Mouse (Mus musculus): Measurements from ENCODE around the gene Il6ra.

The Il6ra gene

DNA sequence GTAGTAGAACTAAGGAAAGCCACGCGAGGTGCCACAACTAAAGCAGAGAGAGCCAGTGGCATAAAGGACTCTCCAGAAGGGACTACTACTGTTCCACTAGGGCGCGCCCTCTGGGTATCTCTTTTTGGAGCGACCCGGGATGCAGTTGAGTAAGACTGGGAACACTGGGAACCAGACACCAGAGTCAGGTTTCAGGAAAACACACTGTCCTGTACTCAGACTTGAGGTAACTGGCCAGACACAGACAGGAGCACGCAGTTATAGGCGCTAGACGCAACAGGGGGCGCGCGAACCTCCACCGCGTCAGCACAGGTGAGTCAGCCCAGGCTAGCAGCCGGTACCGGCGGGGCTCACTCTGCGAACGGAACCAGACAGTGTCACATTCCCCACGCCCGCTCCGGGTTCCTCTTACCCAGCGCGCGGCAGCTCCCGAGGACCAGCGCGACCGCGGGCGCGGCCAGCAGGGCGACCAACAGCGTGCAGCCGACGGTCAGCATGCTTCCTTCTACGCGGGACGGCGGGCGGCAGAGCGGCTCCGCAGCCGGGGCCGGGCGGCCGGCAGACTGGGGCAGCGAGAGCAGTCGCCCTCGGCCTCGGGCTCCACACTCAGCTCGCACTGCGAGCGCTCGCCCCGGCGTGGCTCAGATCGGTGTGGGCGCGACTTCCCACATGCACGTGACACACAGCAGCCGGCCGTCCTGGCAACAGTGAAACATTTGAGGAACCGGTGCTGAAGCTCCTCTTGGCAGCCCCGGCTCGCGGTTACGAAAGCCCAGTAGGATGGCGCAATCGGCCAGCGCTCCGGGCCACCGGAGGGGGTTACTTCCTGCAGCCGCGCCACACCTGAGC is at the start of gene Il6ra:
Gene Il6ra (minus strand): TSS at position 654 of the 849 bp plus-strand sequence.
- in situ Hi-C loops (cut with MseI, MboI): no loop called here

DNA sequence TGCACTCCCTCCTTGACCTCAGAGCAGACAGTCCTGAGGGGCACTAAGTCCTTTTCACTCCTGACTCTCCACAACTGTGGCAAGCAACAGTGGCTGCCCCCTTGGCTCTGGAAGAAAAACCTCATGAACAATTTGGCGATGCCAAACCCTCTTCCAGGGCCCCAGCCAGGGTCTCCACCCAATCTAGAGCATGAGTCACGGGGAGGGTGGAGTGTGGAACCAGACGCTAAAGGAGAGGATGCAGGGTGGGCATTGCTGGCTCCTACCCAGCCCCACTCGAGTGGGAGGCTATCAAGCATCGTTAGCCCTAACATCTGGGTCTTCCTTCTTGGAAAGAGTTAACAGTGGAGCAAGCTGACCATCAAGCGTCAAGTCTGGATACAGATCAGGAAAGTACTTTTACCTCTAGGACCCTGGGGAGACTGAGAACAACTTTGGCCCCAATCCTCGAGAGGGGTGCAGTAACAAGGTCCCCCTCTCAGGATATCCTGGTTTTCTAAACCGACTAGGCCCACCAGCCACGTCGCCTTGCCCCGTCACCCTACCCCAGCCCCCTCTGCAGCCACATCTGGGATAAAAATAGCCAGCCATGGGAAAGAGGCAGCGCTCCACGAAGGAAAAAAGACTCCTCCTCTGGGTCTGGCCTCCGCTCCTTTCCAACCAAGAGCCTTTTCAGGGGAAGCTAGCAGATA is 49.2 kb upstream of the Il6ra start:
- in situ Hi-C loops (cut with MseI, MboI): no loop called here

DNA sequence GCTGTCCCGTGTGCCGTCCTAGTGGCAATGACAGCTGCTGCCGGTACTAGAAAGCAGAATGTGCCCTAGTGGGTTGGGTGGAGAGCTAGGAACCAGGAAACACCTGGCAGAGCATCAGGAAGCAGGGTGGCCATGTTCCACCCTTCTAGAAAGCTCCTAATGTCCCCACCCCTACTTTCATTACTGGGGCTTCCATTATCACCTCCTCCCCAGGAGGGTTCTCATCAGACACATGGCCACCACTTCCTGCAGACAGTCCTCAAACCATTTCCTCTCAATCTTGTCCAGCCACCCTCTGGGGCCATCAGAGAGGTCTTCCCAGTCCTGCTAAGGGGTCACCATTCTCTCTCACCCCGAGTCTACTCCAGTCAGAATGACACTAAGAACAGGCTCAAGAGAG is 48.4 kb upstream of the Il6ra start:
- in situ Hi-C loops (cut with MseI, MboI): no loop called here

DNA sequence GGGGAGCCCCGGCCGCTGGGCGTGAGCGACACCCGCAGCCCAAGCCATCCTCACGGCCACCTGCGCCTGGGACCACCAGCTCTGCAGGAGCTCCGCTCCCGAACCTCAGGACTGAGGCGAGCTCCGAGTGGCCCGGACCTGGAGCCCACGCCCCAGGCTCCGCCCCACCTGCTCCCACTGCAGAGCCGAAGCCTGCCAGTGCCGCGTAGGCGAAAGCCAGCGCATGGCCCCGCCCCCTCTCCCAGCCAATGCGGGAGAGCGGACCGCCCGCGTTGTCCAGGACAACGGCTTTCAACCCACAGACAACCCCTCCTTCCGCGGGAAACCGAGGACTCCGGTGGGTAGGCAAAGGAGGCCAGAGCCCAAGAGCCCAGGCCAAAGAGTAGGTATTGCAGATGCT is 47.5 kb upstream of the Il6ra start:
- in situ Hi-C loops (cut with MseI, MboI): no loop called here

DNA sequence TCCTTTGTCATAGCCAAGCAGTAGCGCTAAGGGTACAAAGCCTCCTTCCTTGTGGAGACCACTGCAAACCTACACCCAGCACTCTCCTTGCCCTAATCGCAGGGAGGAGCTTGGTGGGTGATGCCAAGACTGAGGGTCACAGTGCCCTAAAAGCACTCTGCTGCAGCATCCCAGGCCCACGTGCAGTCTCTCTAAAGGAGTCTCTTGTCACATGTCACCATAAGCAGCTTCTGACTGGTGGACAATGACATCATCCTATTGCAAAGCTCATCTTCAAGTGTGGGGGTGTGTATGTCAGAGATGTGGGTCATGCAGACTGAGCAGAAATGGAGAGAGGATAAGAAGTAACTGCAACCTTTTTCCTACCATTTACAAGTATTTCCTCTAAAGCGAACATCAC is 46.4 kb upstream of the Il6ra start:
- in situ Hi-C loops (cut with MseI, MboI): no loop called here

DNA sequence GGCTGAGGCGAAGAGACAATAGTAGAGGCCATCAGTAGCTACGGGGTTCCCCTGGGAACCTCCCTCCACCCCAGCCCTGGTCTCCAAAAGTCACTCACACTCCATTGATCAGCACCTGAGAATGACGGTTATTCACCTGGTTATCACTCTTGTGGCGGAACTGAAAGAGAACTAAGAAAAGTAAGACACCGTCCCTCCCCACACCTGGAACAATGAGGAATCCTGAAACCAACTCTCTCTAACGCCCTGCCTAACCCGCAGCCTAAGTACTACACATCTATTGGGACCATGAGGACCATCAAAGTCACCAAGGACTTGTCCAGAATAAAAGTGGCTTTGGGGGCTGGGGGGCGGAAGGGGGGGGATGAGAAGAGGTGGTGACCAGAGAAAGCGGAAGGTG is 44.9 kb upstream of the Il6ra start:
- in situ Hi-C loops (cut with MseI, MboI): no loop called here

DNA sequence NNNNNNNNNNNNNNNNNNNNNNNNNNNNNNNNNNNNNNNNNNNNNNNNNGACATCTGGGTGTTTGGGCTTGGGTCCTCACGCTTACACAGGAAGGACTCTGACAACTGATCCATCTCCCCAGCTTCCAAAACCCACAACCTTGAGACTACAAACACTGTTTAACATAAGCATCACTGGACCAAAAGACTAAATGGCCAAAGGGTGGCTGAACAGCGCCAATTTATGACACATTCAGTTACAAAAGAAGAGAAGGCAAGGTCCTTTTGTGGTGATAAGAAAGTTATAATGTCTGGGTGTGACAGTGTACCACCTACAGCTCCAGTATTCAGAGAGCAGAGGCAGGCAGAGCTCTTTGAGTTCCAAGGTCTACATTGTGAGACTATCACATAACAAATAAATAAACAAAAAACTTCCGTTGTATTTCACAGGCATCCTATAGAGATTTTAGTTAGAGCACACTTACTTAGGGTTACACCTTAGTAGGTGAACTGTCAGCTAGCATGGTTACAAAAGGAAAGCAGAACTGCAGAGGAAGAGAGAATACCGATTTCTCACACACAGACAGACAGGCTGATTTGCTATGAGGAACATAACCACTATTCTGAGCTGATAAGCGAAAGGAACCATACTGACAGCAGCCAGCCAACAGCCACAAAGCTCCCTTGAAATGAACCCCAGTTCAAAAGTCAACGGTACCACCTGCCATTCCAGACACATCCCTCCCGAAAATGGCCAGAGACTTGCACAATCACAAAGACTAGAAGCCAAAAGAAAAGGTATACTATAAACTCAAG is 43.4 kb upstream of the Il6ra start:
- in situ Hi-C loops (cut with MseI, MboI): no loop called here

DNA sequence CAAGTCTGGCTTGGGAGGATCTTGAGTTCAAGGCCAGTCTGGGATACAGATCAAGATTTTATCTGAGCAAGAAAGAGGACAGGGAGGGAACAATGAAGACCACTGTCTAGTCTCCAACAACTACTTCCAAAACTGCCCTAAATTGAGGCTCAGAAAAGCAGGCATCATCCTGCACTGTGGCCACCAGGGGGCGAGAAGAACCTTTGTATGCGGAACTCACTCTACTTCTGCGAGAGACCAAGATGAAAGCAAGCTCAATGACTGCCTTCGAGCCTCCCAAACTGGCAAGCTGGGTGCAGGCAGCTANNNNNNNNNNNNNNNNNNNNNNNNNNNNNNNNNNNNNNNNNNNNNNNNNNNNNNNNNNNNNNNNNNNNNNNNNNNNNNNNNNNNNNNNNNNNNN is 40.4 kb upstream of the Il6ra start:
- in situ Hi-C loops (cut with MseI, MboI): no loop called here

DNA sequence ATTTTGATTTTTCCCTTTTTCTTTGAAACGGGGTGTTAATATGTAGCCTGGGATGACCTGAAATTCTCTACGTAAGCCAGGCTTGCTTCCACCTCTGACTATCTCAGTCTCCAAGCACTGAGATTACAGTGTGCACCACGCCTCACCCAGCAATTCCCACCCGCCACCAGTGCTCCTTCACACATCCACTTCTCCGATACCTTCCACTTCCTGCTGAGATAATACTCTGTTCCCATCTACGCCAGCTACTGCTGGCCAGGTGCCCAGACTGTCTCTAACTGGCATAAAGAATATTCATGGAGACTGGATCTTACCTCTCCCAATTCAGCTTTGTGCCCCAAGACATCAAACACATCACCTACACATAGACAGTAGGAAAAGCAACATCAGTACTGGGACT is 35.7 kb upstream of the Il6ra start:
- in situ Hi-C loops (cut with MseI, MboI): no loop called here

DNA sequence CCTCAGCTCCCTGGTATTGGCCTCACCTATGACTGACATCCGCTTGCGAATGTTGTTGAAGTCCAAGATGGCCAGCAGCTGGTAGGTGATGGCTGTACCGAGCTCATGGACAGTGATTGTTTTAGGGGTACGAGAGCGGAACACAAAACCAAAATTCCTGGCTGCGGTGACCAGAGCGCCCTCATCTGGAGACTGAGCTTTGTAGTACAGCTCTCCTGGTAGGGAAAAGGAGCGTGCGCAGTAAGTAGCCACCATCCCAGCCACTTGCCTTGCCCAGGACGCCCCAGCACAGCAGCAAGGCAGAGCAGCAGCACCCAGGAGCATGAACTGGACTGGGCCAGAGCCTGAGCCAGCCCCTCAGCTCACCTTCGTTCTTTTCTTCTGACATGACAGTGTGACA is 35.0 kb upstream of the Il6ra start:
- in situ Hi-C loops (cut with MseI, MboI): no loop called here

DNA sequence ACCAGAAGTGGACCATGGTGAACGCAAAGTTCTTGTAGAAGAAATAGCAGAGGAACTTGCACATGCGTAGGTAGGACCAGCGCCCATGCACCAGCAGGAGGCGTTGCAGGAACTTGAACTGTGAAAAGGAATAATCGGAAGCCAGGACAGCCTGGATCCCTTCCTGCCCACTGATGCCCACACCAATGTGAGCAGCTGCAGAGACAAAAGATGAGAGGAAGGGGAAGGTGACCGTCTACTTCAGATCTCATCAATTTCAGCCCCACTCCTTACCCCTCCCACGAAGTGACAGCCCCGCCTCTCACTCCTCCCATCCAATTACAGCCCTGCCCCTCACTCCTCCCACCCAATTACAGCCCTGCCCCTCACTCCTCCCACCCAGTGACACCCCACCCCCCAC is 32.0 kb upstream of the Il6ra start:
- in situ Hi-C loops (cut with MseI, MboI): no loop called here

DNA sequence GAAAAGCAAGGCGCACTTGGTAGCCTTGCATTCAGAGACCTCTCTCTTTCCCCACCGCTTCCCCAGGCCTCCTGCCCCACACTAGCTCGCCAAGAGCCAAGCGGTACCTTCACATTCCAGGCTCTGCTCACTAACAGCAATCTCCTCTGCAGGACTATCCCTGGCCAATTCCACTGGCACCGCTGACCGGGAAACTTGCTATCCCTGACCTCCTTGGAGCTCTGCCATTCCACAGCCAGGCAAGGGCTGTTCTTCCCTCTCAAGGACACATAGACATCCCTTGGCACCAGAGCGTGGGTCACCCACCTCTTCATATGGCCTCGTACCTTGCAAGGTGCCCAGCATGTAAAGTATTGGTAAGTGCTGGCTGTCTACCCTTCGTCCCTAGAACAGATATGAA is 29.9 kb upstream of the Il6ra start:
- in situ Hi-C loops (cut with MseI, MboI): no loop called here

DNA sequence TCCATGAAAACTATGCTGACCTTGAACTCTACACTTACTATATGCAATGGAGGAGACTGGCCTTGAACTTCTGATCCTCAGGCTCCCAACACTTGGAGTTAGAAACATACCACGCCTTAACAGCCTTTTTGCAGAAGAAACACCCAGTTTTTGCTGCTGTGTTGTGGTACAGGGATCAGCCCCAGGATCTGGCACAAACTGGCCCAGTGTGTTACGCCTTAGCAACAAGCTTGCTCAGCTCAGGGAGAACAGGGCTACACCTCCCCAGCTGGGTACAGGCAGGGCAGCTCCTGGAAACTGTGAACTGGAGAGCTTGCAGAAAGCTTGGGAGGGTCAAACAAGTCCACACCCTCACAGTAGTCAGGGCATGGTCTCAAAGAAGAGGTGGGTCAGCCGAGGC is 23.5 kb upstream of the Il6ra start:
- in situ Hi-C loops (cut with MseI, MboI): no loop called here

DNA sequence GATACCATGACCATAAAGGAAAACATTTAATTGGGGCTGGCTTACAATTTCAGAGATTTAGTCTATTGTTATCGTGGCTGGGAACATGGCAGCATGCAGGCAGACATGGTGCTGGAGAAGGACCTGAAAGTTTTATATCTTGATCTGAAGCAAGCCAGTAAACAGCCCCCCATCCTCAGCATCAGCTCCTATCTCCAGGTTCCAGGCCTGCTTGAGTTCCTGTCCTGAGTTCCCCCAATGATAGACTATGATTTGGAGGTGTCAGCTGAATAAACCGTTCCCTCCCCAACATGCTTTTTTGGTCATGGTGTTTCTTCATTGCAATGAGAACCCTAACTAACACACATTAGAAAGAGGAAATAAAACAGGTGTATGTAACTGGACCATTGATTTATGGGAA is 19.9 kb upstream of the Il6ra start:
- in situ Hi-C loops (cut with MseI, MboI): no loop called here

DNA sequence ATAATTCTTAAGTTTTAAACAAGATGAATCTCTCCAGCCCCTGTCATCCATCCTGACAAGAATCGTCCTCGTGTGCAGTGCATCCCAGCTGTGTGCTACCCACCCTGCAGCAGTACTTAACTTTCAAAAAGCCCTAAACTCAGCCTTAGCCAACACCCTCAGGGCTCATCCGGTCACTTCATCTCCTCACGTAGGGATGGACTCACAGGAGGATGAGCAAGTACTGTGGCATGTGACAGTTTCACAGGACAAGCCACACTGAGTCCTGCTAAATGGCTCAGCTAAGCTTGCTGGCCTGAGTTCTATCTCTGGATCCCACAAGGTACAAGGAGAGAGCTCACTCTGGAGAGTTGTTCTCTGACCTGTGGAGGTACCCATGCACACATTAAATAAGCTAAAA is 16.0 kb upstream of the Il6ra start:
- in situ Hi-C loops (cut with MseI, MboI): no loop called here

DNA sequence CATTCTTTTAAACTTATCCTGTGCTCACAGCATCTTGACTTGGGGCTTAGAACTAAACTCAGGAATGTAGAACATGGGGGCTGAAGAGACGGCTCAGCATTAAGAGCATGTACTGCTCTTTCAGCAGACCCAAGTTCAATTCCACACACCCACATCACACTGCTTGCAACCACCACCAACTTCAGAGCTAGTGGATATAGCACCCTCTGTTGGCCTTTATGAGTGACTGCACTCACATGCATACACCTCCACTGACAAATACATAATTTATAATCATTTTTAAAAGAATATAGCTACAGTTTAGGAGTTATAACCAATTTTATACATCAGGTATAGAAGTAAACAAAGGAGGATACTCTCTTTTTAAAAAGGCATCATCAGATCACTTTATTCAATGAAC is 13.4 kb upstream of the Il6ra start:
- in situ Hi-C loops (cut with MseI, MboI): no loop called here

DNA sequence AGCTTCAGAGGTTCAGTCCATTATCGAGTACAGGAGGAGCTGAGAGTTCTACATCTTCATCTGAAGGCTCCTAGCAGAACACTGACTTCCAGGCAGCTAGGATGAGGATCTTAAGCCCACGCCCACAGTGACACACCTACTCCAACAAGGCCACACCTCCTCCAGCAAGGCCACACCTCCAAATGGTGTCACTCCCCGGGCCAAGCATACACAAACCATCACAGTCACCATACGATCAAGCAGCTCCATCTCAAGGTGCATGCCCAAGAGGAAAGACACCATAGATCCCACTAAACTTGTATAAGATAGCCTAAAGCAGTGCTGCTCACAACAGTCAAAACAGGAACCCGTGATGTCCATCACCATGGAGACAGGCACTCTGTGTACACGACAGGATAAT is 7.7 kb upstream of the Il6ra start:
- in situ Hi-C loops (cut with MseI, MboI): no loop called here

DNA sequence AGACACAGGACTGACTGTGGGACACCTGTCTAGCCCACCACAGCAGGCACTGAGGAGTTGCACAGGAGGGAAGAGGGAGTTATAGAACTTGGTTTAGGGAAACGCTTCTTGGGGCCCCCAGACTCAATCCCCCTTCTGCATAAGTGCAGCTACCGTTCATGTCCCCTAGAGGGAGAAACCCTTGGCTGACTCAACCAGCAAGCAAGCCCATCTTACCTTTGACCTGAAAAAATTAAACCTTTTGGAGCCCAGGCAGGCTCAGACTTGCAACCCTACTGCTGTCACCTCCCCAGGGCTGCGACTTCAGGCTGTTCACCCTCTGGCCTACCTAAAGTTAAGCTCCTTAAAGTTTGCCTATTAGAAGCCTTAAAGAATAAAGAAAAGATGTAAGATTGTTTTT is 4.4 kb upstream of the Il6ra start:
- in situ Hi-C loops (cut with MseI, MboI): no loop called here

DNA sequence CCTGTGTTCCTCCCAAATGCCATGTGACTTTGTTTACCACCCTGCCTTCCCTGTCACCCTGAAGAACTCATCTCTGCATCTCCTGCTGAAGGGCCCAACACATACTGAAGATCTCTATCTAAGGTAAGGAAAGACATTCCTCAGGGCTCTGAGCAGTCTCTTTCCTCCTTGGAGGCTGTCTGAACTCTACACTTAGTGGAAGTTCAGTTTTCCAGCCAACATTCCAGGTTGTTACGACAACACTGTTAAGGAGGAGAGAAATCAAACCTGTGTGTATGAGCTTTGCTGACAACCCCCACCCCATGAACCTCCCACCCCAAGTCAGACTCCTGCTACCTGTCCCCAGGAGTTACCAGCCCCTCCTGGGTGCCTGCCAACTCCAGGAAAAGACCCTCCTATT is 3.6 kb upstream of the Il6ra start:
- in situ Hi-C loops (cut with MseI, MboI): no loop called here

DNA sequence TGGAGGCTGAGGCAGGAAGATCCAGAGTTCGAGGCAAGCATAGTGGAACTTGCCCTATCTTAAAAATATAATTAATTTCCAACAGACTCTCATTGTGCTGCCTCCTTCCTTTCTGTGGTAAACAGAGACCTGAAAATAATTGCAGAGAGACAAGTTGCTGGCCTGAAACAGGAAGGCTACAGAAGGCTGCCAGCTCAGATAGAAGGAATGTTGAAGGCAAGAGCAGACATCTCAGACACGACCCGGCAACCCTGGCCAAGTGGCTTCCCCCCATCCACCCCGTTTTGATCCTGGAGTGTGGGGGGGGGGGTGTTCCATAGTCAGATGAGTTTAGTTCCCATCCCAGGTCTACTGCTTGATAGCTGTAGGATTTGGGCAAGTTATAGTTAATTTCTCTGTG is 1.7 kb upstream of the Il6ra start:
- in situ Hi-C loops (cut with MseI, MboI): no loop called here

DNA sequence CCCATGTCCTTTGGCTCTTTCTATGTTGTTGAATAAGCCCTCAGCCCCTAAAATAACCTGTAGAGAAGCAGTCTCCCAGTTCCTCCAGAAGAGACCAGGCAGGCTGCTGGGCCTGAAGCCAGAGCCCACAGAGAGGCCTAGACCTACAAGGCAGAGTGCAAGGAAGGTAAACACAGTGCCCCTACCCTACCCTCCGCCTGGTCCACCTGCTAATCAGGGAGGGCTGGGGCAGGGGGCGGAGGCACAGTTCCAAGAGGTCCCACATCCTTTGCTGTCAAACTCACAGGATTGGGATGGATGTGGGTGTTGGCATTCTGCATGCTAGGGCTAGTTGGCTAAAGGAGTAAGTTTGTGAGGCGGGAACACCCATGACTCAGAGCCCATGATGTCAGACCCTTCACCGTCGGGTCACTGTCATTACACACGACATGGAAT is 871 bp downstream of the Il6ra start:
- in situ Hi-C loops (cut with MseI, MboI): no loop called here

DNA sequence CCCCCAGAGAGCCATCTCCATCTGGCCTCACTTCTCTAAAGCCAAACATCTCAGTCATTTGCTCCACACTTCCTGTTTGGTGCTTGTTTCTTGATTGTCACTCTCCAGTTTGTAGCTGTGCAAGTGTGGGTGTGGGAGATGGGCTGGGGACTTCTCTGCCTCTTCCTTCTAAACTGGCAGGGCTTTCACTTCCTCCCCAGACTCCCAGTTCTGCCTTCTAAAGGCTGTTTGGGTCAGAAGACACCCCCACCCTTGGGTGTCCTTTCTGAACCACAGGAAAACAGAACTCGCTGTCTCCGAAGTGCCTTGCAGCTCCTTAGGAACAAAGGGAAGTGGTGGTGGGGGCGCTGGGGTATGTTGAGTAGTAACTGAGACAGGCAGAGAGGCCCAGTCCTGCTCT is 1.8 kb downstream of the Il6ra start:
- in situ Hi-C loops (cut with MseI, MboI): no loop called here

Measured in mouse trophoblast stem cell (cell line).